Mouse (Mus musculus) adipocyte (in vitro differentiated cells): ENCODE measurements at regions not wholly inside any gene's neighbourhood (a gene's known extent, or its start where the extent isn't known, plus 50 kb on each side); places are given as distances from the start of the nearest gene placed in this dataset.
"Not testable (repeated sequence)": the region's sequence is repeated elsewhere in the genome, so short reads cannot be mapped to it uniquely, and the experiment has no call there.

ENCODE experiments used
- DNase-seq: peaks from one replicate; pipeline ENCODE4 v3.0.0-alpha.2; 2016; ENCODE audit warnings: low spot score

DNA sequence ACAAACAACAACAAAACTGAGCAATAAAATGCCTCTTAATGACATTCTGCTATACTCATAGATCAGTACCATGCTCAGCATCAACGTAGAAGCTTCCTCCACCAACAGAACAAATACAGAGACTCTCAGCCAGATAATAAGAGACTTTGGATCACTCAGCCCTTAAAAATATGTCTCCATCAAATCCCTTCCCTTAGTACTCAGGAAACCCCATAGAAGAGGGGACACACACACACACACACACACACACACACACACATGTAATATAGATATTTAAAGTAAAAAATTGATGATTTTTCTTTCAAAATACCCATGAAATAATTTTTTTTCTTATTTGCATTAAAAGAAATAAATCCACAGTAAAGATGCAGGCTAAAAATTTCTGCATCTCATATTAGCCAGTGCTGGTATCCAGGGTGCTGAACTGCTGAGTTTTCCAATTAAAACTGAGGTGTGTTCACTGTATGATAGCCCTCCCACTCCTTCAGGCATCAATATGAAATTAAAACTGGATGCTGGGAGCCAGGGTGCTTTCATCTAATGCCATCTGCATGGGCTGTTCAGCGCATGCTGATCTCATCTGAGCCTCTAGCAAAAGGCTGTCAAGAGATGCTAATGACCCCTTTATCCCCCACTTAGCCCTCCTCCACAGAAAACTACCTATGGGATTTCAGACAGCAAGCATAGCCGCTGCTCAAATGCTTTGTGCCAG lies 321.0 kb downstream of the Tm4sf1 start:
- no peak for DNase-seq

DNA sequence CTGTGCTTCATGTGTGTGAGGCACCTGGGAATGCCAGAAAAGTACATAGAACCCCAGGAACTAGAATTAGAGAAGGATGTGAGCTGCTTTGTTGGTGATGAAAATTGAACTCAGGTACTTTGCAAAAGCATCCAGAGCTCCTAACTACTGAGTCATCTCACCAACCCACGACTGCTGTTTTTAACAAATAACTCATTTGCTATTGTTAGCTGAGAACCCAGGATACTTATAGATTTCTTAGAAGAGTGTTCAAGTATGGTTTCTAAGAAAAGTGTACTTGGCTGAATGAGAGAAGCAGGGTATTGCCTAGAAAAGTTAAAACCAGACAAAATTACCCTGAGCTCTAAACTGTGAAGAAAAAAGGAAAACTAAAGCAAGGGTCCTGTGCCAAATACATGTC lies 335.8 kb downstream of the Tm4sf1 start:
- no peak for DNase-seq

GRCm38 (mm10) chr3:56965444-56965843 lies 336.3 kb downstream of the Tm4sf1 start:
- DNase-seq: no peak

GRCm38 (mm10) chr3:56964156-56964555 lies 337.6 kb downstream of the Tm4sf1 start:
- no peak for DNase-seq

DNA sequence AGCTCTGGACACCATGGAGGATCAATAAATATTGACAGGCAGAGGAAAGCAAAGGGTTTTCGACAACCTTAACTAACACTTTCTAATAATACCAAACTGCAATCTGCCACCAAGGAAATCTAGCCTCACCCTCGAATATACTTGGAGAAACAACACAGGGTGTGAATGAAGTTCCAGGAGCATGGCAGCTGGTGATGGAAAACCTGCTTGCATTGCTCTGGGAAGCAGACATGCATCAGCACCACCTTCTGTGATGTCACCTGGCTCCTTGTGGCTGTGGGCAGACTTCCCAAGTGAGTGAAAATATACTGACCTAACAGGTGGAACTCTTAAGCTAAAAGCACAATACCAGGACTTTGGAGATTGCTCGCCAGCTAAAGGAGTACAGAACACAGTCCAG lies 338.5 kb downstream of the Tm4sf1 start:
- DNase-seq: no peak

GRCm38 (mm10) chr3:56962248-56963013 lies 339.4 kb downstream of the Tm4sf1 start:
- peak; percentile 30 for DNase-seq

DNA sequence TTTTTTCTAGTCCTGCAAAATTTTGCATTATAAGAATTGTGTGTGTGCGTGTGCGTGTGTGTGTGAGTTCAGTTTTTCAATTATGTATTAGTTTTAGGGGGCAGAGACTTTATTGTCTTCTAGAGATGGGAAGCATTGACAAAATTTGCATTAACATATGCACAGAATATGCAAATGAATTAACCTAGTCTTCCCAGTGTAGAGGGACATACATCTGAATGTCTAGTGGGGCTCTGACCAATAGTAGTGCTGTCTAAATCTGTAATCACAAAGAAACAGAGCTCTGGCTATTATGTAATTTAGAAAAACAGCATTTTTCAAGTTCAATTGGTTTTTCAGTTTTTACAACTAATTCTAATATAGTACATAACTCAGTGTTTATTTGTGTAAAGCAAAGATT lies 344.8 kb downstream of the Tm4sf1 start:
- DNase-seq: no peak

GRCm38 (mm10) chr3:56955799-56956121 lies 346.0 kb downstream of the Tm4sf1 start:
- no peak for DNase-seq

- DNase-seq: no peak
These were observed 346.5 kb downstream of the Tm4sf1 start for GRCm38 (mm10) chr3:56955098-56955798.

GRCm38 (mm10) chr3:56942557-56942956 lies 359.2 kb downstream of the Tm4sf1 start:
- DNase-seq: not testable (repeated sequence)

- DNase-seq: not testable (repeated sequence)
These were observed 372.8 kb downstream of the Tm4sf1 start for GRCm38 (mm10) chr3:56928940-56929339.

GRCm38 (mm10) chr3:56898491-56898890 lies 403.3 kb downstream of the Tm4sf1 start:
- no peak for DNase-seq

- DNase-seq: no peak
These were observed 424.7 kb downstream of the Tm4sf1 start for GRCm38 (mm10) chr3:56877062-56877461.

GRCm38 (mm10) chr3:56863591-56863990 lies 438.2 kb downstream of the Tm4sf1 start:
- no peak for DNase-seq

DNA sequence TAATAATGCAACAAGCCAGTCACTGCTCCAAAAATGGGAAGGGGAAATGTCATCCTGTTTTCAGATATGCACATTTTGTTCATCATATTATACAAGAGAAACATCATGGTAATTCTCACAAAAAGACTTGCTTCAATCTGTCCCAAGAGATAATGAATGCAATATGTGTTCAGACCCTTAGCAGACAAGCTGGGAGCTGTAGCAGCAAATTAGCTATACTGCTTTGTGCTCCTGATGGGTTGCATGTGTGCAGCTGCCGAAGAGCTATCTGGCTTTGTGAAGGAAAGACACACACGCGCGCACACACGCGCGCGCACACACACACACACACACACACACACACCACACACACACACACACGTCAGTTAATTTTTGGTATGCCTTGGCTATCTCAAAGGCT lies 441.9 kb downstream of the Tm4sf1 start:
- no peak for DNase-seq

- no peak for DNase-seq
These were observed 456.4 kb downstream of the Tm4sf1 start for GRCm38 (mm10) chr3:56845462-56845770.

DNA sequence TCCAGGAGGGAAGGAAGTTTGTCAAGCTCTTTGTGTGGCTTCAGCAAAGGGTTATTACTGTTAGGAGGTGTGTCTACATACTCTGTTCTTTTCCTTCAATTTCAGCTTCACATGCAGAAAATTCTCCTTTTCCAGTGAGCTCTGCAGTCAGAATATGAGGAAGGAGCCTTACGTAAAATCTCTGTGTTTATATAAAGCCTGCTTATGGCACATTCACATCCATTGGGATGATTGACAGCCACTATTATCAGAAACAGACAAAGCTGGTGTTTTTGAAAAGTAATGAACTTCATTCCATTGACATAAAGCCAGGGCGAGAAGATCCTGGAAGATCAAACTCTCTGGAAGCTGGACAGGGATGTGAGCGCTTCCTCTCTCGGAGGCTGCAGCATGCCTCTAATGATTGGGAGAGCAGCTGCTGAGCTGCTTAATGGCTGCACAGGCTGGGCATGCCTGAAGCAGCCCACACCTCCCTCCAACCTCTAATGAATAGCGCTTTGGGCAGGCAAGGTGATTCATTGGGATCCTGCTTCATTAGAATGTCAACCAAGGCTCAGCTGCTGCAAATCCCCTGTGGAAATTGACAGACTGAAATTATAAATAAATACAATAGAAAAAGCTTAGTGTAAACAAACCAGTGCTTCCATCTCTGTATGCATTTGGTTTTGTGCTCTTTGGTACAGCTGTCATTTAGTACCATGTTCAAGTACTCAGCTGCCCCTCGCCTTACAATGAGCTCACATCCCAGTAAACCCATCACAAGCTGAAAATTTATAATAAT lies 456.9 kb downstream of the Tm4sf1 start:
- DNase-seq: no peak

GRCm38 (mm10) chr3:56837176-56837575 lies 464.6 kb downstream of the Tm4sf1 start:
- DNase-seq: no peak

DNA sequence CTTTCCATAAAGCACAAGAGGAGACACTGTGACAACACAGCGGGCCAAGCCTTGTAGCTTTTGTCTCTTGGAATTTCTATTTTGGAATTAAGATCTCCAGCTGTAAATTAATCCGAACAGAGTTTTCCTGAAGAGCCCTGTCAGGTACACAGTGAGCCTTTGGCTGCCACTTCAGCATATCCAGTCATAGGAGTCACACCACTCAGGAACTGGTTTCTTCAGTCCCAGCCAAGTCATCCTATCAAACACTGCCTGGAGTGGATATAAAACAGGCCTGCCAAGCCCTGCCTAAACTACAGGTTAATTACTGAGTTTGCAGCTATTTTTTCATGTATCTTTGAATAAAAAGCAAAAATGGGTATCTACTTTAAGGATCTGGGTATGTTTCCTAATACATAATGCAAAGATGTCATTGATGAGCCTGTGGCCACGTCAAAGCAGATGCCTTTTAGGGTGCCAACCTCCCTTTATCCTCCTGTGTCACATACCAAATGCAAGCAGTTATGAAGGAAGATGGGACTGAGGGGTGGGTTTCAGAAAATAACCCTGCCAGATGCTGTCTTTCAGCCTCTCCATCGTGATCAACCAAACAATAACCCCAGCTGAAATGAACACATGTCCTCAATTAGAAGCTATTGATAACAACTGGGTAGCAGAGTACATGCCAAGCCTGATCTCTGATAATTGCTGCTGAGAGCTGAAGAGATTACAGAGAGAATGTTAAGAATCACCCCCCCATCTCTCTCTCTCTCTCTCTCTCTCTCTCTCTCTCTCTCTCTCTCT lies 471.3 kb downstream of the Tm4sf1 start:
- no peak for DNase-seq

DNA sequence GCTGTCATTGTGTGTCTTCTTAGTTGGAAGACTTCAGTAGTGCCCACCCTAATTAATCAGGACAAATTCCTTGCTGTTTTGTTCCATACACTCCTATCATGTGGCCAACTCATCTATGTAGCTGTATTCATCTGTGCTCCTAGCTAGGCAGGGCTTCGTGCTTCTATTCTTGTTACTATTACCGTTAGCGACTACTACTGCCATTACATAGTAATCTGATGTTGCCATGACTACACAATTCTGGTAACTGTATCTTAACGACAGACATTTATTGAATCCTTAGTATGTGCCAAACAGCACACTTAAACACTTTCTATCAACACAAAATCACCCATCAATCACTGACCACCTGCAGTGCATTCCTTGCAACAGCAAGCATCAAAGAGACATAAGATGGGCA lies 477.6 kb downstream of the Tm4sf1 start:
- no peak for DNase-seq

DNA sequence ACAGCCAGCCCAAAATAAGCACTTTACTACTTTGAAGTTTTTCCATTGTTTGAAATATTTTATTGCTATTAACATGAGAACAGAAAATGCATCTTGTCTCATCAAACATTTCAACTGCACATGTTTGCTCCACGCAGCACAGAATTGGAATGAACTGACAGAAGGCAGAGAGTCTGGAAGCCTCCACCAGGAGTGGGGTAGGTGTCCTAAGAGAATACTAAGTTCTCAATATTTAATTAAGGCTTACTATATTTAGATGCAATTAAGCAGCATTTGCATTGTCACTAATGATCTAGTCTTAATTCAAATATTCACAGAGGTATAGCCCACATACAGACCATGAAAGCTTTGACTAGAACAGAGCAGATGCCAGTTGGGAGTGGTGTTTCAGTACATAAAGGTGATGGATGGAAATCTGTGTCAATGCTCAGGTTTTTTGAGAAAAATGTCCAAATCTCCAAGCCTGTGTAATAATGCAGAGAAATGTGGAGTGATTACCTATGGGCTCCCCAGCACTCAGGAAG lies 491.2 kb downstream of the Tm4sf1 start:
- no peak for DNase-seq
